Mouse (Mus musculus): ENCODE data around the gene Sh3pxd2a.
A peak's percentile ranks its signal among the peaks of the same experiment; 100 is the strongest.

The Sh3pxd2a gene

DNA sequence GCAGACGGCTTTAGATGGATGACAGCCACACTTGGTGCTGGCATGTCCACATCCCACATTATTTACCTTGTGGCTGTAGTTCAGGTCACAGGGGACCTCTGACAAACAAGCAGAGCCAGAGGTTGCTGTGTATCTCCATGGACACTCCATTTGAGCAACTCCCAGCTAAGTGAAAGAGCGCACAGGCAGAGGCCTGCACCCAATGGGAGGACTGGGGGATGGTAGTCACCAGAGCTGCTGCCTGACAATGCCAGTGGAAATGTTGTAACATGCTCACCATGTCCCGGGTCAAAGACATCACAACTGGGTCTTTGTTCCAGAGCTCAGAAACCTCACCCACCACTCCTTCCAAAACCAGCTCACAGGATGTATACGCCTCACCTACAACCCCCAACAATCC lies 153.0 kb downstream of the Sh3pxd2a start:
- peak; percentile 68 for DNase-seq (ENCODE audit: low read depth)

- DNase-seq (ENCODE audit: low read depth) = no peak
These were observed 154.4 kb downstream of the Sh3pxd2a start for GRCm38 (mm10) chr19:47309824-47310223.

GRCm38 (mm10) chr19:47306917-47307315 lies 157.3 kb downstream of the Sh3pxd2a start:
- DNase-seq (ENCODE audit: low read depth) = no peak

DNA sequence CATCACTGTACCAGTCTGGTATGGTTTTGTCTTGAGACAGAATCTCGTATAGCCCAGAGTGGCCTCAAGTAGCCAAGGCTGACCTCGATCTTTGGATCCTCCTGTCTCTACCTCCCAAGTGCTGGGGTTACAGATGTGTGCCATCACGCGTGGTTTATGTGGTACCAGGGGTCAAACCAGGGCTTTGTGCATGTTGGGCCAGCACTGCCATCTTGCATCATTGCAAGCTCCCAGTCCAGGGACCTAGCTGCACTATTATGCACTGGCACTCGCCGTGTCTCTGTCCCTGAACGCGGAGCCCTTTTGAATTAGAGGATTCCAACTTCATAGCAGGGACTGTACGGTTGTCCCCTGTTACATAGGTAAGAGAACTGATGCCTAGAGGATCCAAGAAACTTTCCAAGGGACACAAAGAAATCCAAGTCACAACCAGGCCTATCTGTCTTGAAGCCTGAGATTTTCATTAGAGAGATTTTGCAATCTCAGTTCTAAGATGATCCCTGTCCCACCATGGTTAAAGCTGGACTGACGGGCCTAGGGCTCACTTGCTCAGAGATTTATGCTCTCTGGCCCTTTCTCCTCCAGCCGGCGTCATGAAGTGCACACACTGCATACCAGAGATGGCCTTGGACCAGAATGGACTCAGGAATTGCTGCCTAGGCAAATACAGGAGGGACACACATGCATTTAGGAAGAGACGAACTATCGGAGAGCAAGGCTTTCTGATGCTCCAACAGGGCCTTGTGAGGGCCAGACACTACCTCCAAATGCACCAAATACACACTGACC lies 157.9 kb downstream of the Sh3pxd2a start:
- no peak for DNase-seq (ENCODE audit: low read depth)

DNA sequence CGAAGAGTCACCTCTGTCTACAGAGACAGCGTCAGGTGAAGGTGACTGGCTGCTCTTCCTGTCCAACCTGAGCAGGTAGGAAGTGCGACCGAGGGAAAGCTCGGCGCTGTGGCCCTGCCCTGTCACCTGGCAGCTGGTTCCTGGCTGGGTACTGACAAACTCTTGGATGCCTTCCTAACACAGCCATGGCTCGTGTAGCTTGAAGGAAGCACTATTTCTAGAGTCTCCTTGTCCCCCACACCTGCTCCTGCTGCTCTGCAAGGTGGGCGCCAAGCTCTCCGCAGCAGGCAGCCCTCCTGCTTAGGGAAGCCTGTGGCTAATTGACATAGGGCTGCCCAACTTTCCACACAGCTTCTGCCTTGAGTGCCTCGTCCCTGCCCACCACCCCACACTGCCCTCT lies 158.8 kb downstream of the Sh3pxd2a start:
- no peak for DNase-seq (ENCODE audit: low read depth)

GRCm38 (mm10) chr19:47304170-47304745 lies 159.9 kb downstream of the Sh3pxd2a start:
- no peak for DNase-seq (ENCODE audit: low read depth)

DNA sequence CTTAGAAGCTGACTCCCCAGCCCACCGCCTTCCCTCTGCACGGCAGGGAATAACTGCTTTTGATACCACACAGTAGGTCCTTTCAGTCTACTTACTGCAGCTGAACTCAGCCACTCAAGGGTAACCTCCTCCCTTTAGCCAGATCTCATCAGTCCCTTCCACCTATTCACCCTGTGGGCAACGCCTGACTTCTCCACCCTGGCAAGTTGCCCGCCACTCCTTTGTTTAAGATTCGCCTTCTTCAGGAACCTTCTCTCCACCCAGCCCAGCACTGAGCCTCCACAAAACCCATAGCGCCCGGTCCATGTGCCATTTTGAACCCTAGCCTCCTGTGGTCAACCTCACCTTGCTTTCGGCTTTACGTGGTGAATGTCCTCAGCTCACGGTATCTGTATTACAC lies 161.1 kb downstream of the Sh3pxd2a start:
- DNase-seq (ENCODE audit: low read depth) = no peak

DNA sequence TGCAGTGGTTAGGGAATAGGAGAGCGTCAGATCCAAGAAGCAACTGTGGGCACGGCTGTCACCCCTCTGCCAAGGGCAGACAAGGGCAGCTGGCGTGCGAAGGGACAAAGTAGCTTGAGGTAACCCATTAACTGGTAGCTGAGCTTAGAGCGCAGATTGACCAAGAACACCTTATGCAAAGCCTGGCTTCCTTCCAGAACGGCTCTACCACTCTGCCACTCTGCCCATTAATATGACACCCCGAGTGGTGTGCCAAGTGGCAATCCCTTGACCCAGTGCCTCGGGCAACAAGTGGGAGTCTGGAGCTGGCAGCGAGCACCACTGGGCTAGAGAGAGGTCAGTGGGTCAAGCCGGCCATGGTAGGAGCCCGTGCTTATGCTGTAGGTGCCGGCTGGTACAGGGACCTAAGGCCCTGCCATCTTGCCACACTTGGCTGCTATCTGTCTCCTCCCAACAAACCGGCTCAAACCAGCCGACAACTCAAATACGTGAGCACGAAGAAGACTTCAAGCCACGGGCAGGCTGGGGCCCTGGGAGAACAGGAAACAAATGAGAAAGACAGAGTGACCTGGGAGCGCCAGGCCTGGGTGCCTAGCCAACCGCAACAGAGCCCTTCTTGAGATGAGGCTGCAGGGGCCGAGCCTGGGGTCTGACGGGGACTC lies 161.9 kb downstream of the Sh3pxd2a start:
- no peak for DNase-seq (ENCODE audit: low read depth)

- peak; percentile 92 for DNase-seq (ENCODE audit: low read depth)
These were observed 162.7 kb downstream of the Sh3pxd2a start for GRCm38 (mm10) chr19:47301303-47302190.

DNA sequence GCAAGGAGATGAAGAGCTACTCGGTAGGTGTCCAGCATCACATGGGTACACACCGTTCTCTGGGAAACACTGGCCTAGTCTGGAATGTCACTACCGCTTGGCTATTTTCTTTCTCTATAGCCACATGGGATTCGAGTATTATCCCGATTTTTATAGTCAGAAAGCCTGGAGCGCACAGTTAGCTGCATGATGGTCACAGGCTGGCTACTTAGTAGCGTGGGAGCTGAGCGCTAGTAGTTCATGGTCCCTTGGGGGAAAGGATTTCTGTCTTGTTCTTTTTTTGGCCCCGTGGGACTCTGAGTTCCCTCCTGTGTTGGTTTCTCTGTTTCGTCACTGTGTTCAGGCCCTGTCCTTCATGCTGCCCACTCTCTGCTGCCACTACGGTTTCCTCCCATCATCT lies 166.1 kb downstream of the Sh3pxd2a start:
- DNase-seq (ENCODE audit: low read depth) = no peak

DNA sequence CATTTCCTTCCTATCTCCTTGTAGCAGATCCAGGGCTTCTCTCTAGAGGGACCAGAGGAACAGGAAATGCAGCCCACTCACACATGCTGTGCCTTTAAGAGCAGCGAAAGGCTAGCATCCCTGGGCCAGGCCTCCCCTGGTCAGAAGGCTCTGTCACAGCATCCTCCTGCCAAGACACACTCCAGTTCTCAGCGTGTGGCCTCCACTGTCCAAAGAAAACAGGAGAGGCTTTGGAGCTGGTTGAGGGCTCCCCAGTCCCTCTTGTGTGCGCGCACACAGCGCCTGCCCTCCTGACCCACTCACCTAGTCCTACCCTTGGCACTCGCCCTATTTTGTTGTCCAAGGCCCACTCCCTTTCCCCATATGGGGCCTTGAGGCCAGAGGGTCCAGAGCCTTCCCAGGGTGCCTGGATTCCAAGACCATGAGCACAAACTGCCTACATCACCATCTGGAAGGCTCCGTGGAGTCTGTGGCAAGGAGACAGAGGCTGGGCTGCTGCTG lies 171.7 kb downstream of the Sh3pxd2a start:
- DNase-seq (ENCODE audit: low read depth) = peak; percentile 67

GRCm38 (mm10) chr19:47291307-47292080 lies 172.7 kb downstream of the Sh3pxd2a start:
- DNase-seq (ENCODE audit: low read depth) = peak; percentile 38

GRCm38 (mm10) chr19:47286886-47287450 lies 177.2 kb downstream of the Sh3pxd2a start:
- DNase-seq (ENCODE audit: low read depth) = no peak

GRCm38 (mm10) chr19:47285581-47285980 lies 178.6 kb downstream of the Sh3pxd2a start:
- DNase-seq (ENCODE audit: low read depth) = no peak

GRCm38 (mm10) chr19:47282688-47283215 lies 181.4 kb downstream of the Sh3pxd2a start:
- DNase-seq (ENCODE audit: low read depth) = no peak

- DNase-seq (ENCODE audit: low read depth) = peak; percentile 90
These were observed 182.1 kb downstream of the Sh3pxd2a start for GRCm38 (mm10) chr19:47282050-47282454.

- no peak for DNase-seq (ENCODE audit: low read depth)
These were observed 183.3 kb downstream of the Sh3pxd2a start for GRCm38 (mm10) chr19:47280894-47281293.

DNA sequence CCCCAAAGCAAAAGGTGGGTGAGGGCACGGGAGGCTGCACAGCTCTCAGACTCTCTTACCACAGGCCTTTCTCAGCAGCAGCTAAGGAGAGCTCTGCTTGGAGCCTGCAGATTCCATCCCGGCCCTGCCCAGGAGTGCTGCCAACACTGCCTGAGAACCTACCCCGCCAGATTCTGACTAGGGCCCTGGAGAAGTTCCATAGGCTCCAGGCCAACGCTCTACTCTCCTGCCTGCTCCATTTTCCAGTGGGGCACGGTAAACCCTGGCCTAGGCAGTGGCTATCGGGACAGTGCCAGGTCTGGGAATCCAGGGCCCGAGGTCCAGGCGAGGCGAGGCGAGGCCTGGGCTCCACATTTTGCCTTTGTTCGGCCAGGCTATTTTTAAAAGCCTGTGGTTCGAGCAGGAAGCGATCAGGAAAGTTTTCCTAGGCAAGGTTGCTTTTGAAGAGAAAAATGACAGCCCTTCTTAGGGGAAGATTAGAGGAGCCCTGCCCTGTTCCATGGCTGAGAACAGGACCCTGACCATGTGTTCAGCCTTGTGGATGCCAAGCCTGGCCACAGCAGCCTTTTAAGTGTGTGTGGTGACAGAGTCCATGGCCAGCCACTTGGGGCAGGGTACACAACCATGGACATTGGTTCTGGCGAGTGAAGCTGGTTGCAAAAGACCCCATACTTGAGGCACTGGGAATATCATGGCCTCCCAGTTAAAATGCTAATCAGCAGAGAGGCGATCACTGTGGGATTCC lies 184.2 kb downstream of the Sh3pxd2a start:
- DNase-seq (ENCODE audit: low read depth) = peak; percentile 96

- peak; percentile 57 for DNase-seq (ENCODE audit: low read depth)
These were observed 184.8 kb downstream of the Sh3pxd2a start for GRCm38 (mm10) chr19:47279372-47279771.

GRCm38 (mm10) chr19:47276730-47277129 lies 187.5 kb downstream of the Sh3pxd2a start:
- DNase-seq (ENCODE audit: low read depth) = no peak
